Mouse (Mus musculus) layer of hippocampus, adult 8-10 months (tissue): ENCODE data around the gene Krba1. TPM values are rescaled to one million over a fixed set of nuclear protein-coding genes. Genes with fewer than 3 reads are reported as not detected.

ENCODE experiments used
- DNase-seq, 2 experiments: peaks; one replicate each; pipeline ENCODE4 v3.0.0; 2022; ENCODE audit warnings: low spot score in 2 of 2
- total RNA-seq, 4 experiments: library from RNA; stranded (reverse); gene quantifications; 2 replicates each; pipeline ENCODE4 v1.2.4; 2022

The Krba1 gene
- total RNA-seq, 4 experiments from 2014 or later = 36.8 to 51.8 (median 42.4) TPM

- no peak for DNase-seq
Observed at GRCm38 (mm10) chr6:48424074-48424473, 28.7 kb downstream of the Krba1 start.

GRCm38 (mm10) chr6:48426956-48427355 is 31.6 kb downstream of the Krba1 start:
- DNase-seq = no peak

- no peak for DNase-seq
Observed at GRCm38 (mm10) chr6:48428769-48429557, 33.6 kb downstream of the Krba1 start.

GRCm38 (mm10) chr6:48430748-48431147 is 35.4 kb downstream of the Krba1 start:
- no peak for DNase-seq

GRCm38 (mm10) chr6:48432893-48433816 is 37.8 kb downstream of the Krba1 start:
- no peak for DNase-seq

- DNase-seq = no peak
Observed at GRCm38 (mm10) chr6:48434651-48435050, 39.3 kb downstream of the Krba1 start.

GRCm38 (mm10) chr6:48435111-48435510 is 39.7 kb downstream of the Krba1 start:
- DNase-seq = no peak

- no peak for DNase-seq
Observed at GRCm38 (mm10) chr6:48435706-48436349, 40.4 kb downstream of the Krba1 start.

- DNase-seq = no peak
Observed at GRCm38 (mm10) chr6:48437679-48438376, 42.4 kb downstream of the Krba1 start.

GRCm38 (mm10) chr6:48438475-48439125 is 43.2 kb downstream of the Krba1 start:
- DNase-seq = no peak

- no peak for DNase-seq
Observed at GRCm38 (mm10) chr6:48439654-48440053, 44.3 kb downstream of the Krba1 start.

GRCm38 (mm10) chr6:48440306-48441014 is 45.1 kb downstream of the Krba1 start:
- no peak for DNase-seq

GRCm38 (mm10) chr6:48443592-48444309 is 48.4 kb downstream of the Krba1 start:
- peak; percentile 85 to 91 for DNase-seq

GRCm38 (mm10) chr6:48444310-48445180 is 49.2 kb downstream of the Krba1 start:
- DNase-seq = peak in 1 of 2 experiments; percentile 62

GRCm38 (mm10) chr6:48445181-48446101 is 50.1 kb downstream of the Krba1 start, which contains the start of gene Zfp467:
Gene Zfp467 (minus strand): TSS chr6:48445825.
- peak; percentile 29 to 35 for DNase-seq

- no peak for DNase-seq
Observed at GRCm38 (mm10) chr6:48446256-48446655, 50.9 kb downstream of the Krba1 start.

GRCm38 (mm10) chr6:48446896-48447295 is 51.5 kb downstream of the Krba1 start:
- no peak for DNase-seq
